Mouse (Mus musculus): ENCODE measurements around the gene Mpc1.
"Not testable (repeated sequence)": the region's sequence is repeated elsewhere in the genome, so short reads cannot be mapped to it uniquely, and the experiment has no call there.

Mpc1 gene

DNA sequence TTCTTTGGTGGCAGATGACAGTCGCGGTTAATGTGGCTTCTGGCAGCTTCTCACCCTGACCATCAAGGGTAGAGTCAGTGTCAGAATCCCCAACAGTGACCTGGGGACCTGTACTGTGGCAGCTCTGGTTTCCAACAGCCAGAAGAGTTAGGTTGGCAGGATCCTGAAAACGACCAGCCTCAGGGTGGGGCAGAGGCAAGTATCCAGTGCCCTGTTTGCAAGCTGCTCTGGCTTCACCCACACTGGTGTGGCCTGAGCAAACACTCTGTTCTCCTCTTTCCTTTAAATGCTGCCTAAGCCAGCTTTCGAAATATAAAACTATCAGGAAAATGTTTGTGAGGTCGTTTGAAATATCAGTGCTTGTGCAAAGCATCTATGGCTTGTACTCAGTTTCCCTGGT lies 47.9 kb downstream of the Mpc1 start:
- no peak for DNase-seq (ENCODE audit: low spot score)

DNA sequence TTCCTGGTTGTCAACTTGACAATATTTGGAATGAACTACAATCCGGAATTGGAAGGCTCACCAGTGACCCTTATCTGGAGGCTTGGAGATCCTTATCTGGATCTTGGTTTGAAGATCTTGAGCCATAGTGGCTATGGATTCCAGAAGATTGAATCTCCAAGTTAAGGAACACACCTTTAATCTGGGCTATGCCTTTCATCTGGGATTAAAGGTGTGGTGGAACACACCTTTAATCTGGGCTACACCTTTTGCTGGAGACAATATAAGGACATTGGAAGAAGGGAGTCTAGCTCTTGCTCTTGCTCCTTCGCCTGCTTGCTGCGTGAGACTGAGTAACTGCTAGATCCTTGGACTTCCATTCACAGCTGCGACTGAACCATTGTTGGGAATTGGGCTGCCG lies 54.5 kb downstream of the Mpc1 start, which contains the start of gene Prr18:
TSS of gene Prr18 (plus strand) at position 301 of the 400 bp plus-strand sequence.
- DNase-seq (ENCODE audit: low spot score) = not testable (repeated sequence)

DNA sequence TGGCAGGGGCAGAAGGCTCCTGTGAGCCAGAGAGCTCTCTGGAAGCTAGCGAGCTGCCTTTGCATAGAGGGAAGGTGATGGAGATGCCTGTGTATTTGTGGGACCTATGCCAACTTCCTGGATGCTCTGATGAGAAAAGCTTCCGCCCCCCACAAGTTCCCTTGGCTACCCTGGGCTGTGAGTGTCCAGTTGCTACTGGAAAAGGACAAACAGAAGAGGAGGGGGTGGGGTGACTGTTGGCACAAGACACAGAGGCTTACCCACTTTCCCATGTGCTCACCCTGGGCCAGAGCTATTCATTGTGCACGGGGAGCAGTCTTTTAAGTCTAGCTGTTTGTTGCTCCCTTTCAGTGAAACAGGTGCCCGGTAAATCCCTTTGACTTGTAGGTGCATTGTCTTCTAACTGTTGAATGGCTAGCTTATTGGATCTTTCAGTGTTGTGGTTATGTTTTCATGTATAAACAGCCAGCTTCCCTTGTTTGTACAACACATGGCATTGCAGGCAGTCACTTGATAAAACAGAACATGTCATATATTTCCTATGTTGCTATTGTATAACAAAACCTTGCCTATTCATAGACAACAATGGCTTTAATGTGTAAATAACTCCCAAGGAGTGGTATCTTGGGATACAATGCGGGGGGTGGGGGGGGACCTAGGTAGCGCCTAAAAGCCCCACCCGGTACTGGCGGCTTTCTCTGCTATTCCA lies 57.1 kb downstream of the Mpc1 start:
- peak; percentile 59 for DNase-seq (ENCODE audit: low spot score)

DNA sequence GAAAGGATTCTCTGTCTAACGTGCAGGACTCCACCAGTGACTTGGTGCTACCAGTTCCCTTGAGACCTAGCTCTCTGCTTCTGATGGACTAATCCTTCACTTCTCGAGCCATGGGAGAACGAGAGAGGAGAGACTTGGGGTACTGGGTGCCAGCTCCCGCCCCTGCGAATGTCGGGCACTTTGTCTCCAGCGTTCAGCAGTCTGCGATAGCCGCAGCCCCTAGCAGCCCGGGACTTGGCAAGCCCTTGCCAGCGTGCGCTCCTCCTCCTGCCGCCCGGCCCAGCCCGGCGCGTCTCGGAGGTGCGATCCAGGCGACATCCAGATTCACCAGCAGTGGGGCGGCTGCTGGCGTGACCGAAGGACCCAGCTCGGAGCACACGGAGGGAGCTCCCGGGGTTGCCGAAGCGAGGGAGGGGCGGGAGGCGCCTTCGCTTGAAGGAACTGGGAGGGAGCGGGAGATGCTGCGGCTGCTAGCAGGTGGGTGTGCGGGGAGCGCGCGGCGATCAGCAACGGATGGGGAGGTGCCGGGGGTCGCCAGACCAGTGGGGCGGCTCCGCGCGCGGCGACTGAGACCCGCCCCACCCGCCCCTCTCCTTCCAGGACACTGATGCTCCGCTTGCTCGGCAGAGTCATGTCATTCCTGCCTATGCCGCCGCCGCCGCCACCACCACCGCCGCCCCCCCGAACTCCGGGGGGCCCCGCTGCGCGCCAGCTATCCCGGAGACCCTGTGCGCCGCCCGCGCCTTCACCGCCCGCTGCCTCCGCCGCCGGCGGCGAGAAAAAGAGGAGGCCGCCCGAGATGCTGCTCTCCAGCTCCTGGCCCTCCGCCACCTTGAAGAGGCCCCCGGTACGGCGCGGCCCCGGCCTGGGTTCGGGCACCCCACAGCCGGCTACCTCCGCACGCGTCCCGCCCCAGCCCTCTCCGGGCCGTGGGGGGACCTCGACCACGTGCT lies 58.0 kb downstream of the Mpc1 start:
- no peak for DNase-seq (ENCODE audit: low spot score)

DNA sequence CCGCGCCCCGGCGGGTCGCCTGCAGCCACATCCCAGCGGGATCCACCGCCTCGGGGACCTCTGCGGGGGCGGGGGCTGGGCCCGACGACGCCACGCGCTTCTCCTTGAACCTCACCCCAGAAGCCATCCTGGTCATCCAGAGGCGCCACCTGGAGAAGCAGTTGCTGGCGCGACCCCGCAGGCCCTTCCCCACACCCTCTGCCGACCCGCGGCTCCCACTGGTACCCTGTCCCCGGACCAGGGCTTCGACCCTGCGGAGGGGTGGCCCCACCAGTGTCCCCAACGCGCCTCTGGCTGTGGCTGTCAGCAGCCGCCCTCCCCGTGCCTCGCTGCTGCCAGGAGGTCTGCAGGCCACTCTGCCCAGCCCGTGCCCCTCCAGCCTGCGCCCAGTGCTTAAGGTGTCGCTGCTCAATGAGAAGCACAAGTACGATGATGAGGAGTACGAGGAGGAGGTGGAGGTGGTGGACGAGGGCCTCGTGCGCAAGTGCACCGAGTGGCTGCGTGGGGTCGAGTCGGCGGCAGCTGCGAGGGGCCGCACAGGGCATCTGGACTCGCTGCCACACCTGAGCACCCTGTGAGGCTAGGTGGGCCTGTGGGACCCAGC lies 58.8 kb downstream of the Mpc1 start:
- DNase-seq (ENCODE audit: low spot score) = no peak

DNA sequence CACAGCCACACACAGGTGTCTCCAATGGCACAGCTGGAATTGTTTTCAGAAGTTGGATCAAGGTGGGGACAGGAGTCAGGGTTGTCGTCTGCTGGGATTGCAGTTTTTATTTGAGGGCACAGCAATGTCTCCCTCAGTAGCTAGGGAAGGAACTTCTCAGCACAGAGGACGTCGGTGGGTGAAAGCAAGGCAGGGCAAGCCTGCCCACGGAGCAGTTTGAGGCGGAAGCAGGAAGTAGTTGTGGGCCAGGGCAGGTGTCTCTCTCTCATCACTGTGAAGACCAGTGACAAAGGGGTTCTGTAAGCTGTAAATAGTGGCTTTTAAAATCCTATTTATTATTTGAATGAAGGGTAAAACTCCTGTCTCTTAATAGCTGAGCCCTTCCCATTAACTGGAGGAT lies 60.0 kb downstream of the Mpc1 start:
- DNase-seq (ENCODE audit: low spot score) = no peak

DNA sequence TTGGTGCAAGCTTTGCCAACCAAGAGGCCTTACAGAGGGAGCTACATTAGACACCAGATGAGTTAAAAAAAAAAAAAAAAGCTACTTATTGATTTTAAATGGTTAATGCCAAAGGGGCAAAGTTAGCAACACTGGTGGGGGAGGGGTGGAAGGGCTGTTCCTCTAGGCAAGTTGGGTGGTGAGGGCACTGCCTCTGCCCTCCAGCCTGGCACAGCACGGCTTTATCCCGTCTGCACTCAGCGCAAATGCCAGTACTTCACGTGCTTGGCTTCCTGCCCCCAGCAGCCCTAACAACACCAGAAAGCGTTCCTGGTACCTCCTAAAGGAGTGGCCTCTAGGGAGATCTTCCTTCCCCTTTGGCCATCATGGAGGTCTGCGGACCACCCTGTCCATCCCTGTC lies 60.7 kb downstream of the Mpc1 start:
- DNase-seq (ENCODE audit: low spot score) = no peak

Measured in lung, postnatal 25 days (tissue).